Mouse (Mus musculus) layer of hippocampus, adult 8-10 months (tissue): ENCODE data around the gene Olfr822. TPM values are rescaled to one million over a fixed set of nuclear protein-coding genes. Genes with fewer than 3 reads are reported as not detected.
"Not testable (repeated sequence)": the region's sequence is repeated elsewhere in the genome, so short reads cannot be mapped to it uniquely, and the experiment has no call there.

Source experiments
- DNase-seq, 2 experiments: peaks; one replicate each; pipeline ENCODE4 v3.0.0; 2022; ENCODE audit warnings: low spot score in 2 of 2
- total RNA-seq, 4 experiments: library from RNA; stranded (reverse); gene quantifications; 2 replicates each; pipeline ENCODE4 v1.2.4; 2022

The Olfr822 gene
- not detected for total RNA-seq

- DNase-seq = no peak
Measured at GRCm38 (mm10) chr10:130070910-130071309, at the start of gene Olfr822. Olfr822 (plus strand) TSS chr10:130071210.

DNA sequence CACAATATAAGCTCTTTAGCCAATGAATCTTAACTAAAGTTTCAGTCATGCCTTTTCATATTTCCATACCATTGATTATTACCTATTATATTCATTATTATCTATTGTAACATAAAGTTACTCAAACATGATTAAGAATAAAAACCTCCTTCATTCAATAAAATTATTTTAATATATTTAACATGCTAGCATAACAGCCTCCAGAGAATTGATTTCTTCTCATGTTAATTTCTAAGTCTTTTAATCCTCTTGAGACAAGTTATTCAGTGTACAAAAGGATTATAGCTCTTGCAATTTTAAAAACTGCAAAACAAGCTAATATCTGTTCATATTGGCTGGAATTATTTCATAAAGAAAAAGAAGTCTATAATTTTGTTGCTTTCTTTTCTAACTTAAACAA lies 41.0 kb upstream of the Olfr822 start, which contains the start of gene Olfr821:
Olfr821 (plus strand) TSS at position 301 of the 400 bp plus-strand sequence.
- DNase-seq = no peak

DNA sequence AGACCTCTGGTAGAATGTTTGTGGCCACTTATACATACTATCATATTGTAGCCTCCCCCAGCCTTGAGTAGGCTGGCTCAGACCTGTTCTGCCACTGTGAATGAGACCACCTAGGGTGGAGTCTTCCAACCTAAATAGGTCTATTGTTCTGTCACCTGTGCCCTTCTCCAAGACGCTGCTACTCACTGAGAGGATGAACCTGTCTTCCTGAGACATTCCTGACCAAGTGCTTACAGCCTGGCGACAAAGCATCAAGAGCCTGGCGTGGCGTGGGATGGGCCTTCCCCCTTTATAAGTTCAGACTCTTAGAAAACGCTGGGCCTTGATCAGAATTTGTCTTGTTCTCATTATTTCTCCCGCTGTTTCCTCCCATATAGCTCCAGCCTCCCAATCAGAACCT lies 33.9 kb upstream of the Olfr822 start:
- DNase-seq = no peak

DNA sequence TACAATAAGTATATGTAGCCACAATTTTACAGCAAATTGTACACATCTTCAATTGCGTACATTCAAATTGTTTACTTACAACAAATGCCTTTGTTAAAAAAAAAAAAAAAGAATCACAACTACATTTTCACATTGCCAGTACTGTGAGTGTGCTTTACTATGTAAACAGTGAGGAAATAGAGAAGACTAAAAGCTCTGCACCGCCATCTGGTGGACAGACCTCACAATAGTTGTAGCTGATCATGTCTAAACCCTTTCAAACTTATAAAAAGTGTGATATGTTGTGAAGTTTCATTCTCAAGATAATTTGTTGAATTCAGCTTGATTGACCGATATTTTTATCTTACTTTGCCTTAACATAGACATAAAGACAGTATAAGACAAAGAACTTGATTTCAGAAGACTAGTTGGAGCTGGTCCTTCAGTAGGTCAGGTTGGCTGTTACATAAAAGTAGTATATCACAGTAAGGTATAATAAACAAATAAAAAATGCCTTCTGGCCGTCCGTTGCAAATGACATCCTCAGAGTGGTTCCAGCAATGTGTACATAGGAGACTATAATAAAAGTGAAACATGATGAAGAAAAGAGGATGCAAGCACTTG lies 21.9 kb downstream of the Olfr822 start:
- peak in 1 of 2 experiments; percentile 52 for DNase-seq

GRCm38 (mm10) chr10:130096104-130096503 lies 25.1 kb downstream of the Olfr822 start:
- DNase-seq = no peak

- not testable (repeated sequence) for DNase-seq
Measured at GRCm38 (mm10) chr10:130115283-130115682, 44.3 kb downstream of the Olfr822 start, which contains the start of gene Olfr823. Olfr823 (minus strand) TSS chr10:130115383.

DNA sequence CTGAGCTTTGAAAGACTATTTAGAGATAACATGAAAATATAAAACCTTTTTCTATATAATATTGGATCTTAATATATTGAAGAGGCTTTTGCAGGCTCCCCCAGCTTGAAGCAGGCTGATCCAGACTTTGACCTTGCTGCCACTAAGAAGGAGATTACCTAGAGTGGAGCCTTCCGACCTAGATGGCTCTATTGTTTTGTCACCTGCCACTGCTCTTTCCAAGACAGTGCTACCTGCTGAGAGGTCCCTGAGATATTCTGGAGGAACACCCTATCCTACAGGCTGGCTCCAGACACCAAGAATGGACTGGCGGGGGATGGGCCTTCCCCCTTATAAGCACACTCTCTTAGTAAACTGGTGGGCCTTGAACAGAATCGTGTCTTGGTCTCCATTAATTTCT lies 45.0 kb downstream of the Olfr822 start:
- not testable (repeated sequence) for DNase-seq

Other genes starting within 250 kb of the Olfr822 start
- not detected for gene Olfr812, start 225.1 kb upstream of the Olfr822 start, total RNA-seq
- not detected for gene Olfr813, start 215.8 kb upstream of the Olfr822 start, total RNA-seq
- not detected for gene Olfr814, start 191.4 kb upstream of the Olfr822 start, total RNA-seq
- not detected for gene Olfr815, start 165.3 kb upstream of the Olfr822 start, total RNA-seq
- gene Olfr816, start 155.6 kb upstream of the Olfr822 start, total RNA-seq = not detected
- not detected for gene Olfr818, start 122.1 kb upstream of the Olfr822 start, total RNA-seq
- gene Olfr819, start 103.9 kb upstream of the Olfr822 start, total RNA-seq = not detected
- gene Olfr247, start 95.1 kb upstream of the Olfr822 start, total RNA-seq = not detected
- gene Gm10310, start 86.1 kb upstream of the Olfr822 start, total RNA-seq = not detected
- not detected for gene Olfr820, start 58.6 kb upstream of the Olfr822 start, total RNA-seq
- under 1 TPM in 1 of 4 experiments, not detected in 3; 0.43 TPM for gene Olfr821, start 40.9 kb upstream of the Olfr822 start, total RNA-seq
- not detected for gene Olfr823, start 44.2 kb downstream of the Olfr822 start, total RNA-seq
- not detected for gene Olfr824, start 58.8 kb downstream of the Olfr822 start, total RNA-seq
- not detected for gene Olfr825, start 95.6 kb downstream of the Olfr822 start, total RNA-seq
- not detected for gene Olfr826, start 113.0 kb downstream of the Olfr822 start, total RNA-seq
- not detected for gene Olfr827, start 143.2 kb downstream of the Olfr822 start, total RNA-seq
- gene Neurod4, start 209.0 kb downstream of the Olfr822 start, total RNA-seq = under 1 TPM in 2 of 4 experiments, not detected in 2; 0.22 to 0.32 TPM